Mouse (Mus musculus): Measurements from ENCODE around the gene Dhx16. TPM values are rescaled to one million over a fixed set of nuclear protein-coding genes. Genes with fewer than 3 reads are reported as not detected.

Dhx16 gene
- total RNA-seq, 2 experiments from 2014 or later, result 13.2 to 16.2 TPM

- intact Hi-C loops (cut with DNase I), result no loop called here
- H3K27ac ChIP-seq, result peak overlapping the region; percentile 96
- peak; percentile 20 for DNase-seq
- H3K4me3 ChIP-seq, result peak overlapping the region; percentile 78
- no peak for TF ChIP-seq CTCF (IDR thresholded peaks at IDR 0.05)
Measured at GRCm38 (mm10) chr17:35864832-35865353, 14.7 kb upstream of the Dhx16 start.

GRCm38 (mm10) chr17:35865481-35866280 lies 13.9 kb upstream of the Dhx16 start, which contains the start of gene Ppp1r18:
Gene Ppp1r18, plus strand, starts transcription at chr17:35865593.
- TF ChIP-seq CTCF (IDR thresholded peaks at IDR 0.05), result no peak
- DNase-seq, result peak; percentile 87
- intact Hi-C loops (cut with DNase I), result no loop called here
- H3K27ac ChIP-seq, result peak within 1 kb of the TSS; percentile 96
- H3K4me3 ChIP-seq, result peak within 1 kb of the TSS; percentile 78

GRCm38 (mm10) chr17:35866281-35866831 lies 13.3 kb upstream of the Dhx16 start:
- Histone ChIP-seq H3K4me3 (peak overlapping the region; percentile 78), H3K27ac (peak overlapping the region; percentile 96)
- intact Hi-C loops (cut with DNase I), result no loop called here
- DNase-seq, result peak; percentile 85
- TF ChIP-seq CTCF (IDR thresholded peaks at IDR 0.05), result no peak

- Histone ChIP-seq H3K4me3 (peak overlapping the region; percentile 78), H3K27ac (peak overlapping the region; percentile 96)
- DNase-seq, result peak; percentile 54
- peak; percentile 43 for TF ChIP-seq CTCF (IDR thresholded peaks at IDR 0.05)
- intact Hi-C loops (cut with DNase I), result no loop called here
Measured at GRCm38 (mm10) chr17:35866911-35867890, 12.4 kb upstream of the Dhx16 start.

- peak; percentile 42 for DNase-seq
- H3K27ac ChIP-seq, result peak overlapping the region; percentile 96
- peak overlapping the region; percentile 78 for H3K4me3 ChIP-seq
- intact Hi-C loops (cut with DNase I), result no loop called here
- TF ChIP-seq CTCF (IDR thresholded peaks at IDR 0.05), result no peak
Measured at GRCm38 (mm10) chr17:35868165-35868820, 11.3 kb upstream of the Dhx16 start.

- no peak for TF ChIP-seq CTCF (IDR thresholded peaks at IDR 0.05)
- Histone ChIP-seq H3K4me3 (peak overlapping the region; percentile 78), H3K27ac (peak overlapping the region; percentile 96)
- peak; percentile 3 for DNase-seq
- intact Hi-C loops (cut with DNase I), result no loop called here
Measured at GRCm38 (mm10) chr17:35868961-35869345, 10.7 kb upstream of the Dhx16 start.

- peak; percentile 62 for DNase-seq
- TF ChIP-seq CTCF (IDR thresholded peaks at IDR 0.05), result no peak
- peak overlapping the region; percentile 78 for H3K4me3 ChIP-seq
- intact Hi-C loops (cut with DNase I), result no loop called here
- H3K27ac ChIP-seq, result peak overlapping the region; percentile 96
Measured at GRCm38 (mm10) chr17:35869346-35870067, 10.1 kb upstream of the Dhx16 start.

- Histone ChIP-seq H3K27ac (peak overlapping the region; percentile 96), H3K4me3 (peak overlapping the region; percentile 78)
- intact Hi-C loops (cut with DNase I), result no loop called here
- DNase-seq, result peak; percentile 66
- TF ChIP-seq CTCF (IDR thresholded peaks at IDR 0.05), result no peak; the same call in 1 of the 2 replicates
Measured at GRCm38 (mm10) chr17:35870151-35870883, 9.3 kb upstream of the Dhx16 start.

GRCm38 (mm10) chr17:35870884-35871696 lies 8.5 kb upstream of the Dhx16 start:
- peak; percentile 62 for TF ChIP-seq CTCF (IDR thresholded peaks at IDR 0.05)
- DNase-seq, result peak; percentile 34
- Histone ChIP-seq H3K27ac (peak overlapping the region; percentile 96), H3K4me3 (peak overlapping the region; percentile 78)
- intact Hi-C loops (cut with DNase I), result no loop called here
